Mouse (Mus musculus) left cerebral cortex, adult 9 months (tissue): ENCODE measurements around the gene Foxj3.

ENCODE experiments used
- DNase-seq, 2 experiments: peaks; one replicate each; pipeline ENCODE4 v3.0.0; 2022; ENCODE audit warnings: low spot score in 2 of 2

The Foxj3 gene

GRCm38 (mm10) chr4:119637176-119637845 is 100.5 kb downstream of the Foxj3 start, which contains the start of gene Guca2a:
TSS of gene Guca2a (plus strand) at chr4:119637704.
- no peak for DNase-seq

- no peak for DNase-seq
Observed at GRCm38 (mm10) chr4:119637946-119638345, 101.1 kb downstream of the Foxj3 start.

- DNase-seq = no peak
Observed at GRCm38 (mm10) chr4:119638656-119639055, 101.9 kb downstream of the Foxj3 start.

- DNase-seq = no peak
Observed at GRCm38 (mm10) chr4:119642666-119643065, 105.9 kb downstream of the Foxj3 start.

GRCm38 (mm10) chr4:119657011-119657410 is 120.2 kb downstream of the Foxj3 start:
- no peak for DNase-seq

GRCm38 (mm10) chr4:119658246-119658645 is 121.4 kb downstream of the Foxj3 start:
- DNase-seq = no peak

GRCm38 (mm10) chr4:119658731-119659130 is 121.9 kb downstream of the Foxj3 start, which contains the start of gene Guca2b:
TSS of gene Guca2b (minus strand) at chr4:119658954.
- no peak for DNase-seq

GRCm38 (mm10) chr4:119660007-119660406 is 123.2 kb downstream of the Foxj3 start:
- no peak for DNase-seq

- DNase-seq = no peak
Observed at GRCm38 (mm10) chr4:119662151-119662550, 125.3 kb downstream of the Foxj3 start.

- peak in 1 of 2 experiments; percentile 32 for DNase-seq
Observed at GRCm38 (mm10) chr4:119662976-119663375, 126.2 kb downstream of the Foxj3 start.

GRCm38 (mm10) chr4:119663409-119664095 is 126.7 kb downstream of the Foxj3 start:
- no peak for DNase-seq

GRCm38 (mm10) chr4:119665166-119665565 is 128.4 kb downstream of the Foxj3 start:
- no peak for DNase-seq

GRCm38 (mm10) chr4:119666116-119666515 is 129.3 kb downstream of the Foxj3 start:
- no peak for DNase-seq

- no peak for DNase-seq
Observed at GRCm38 (mm10) chr4:119667454-119667853, 130.7 kb downstream of the Foxj3 start.

- no peak for DNase-seq
Observed at GRCm38 (mm10) chr4:119668185-119668584, 131.4 kb downstream of the Foxj3 start.

- DNase-seq = no peak
Observed at GRCm38 (mm10) chr4:119668596-119668995, 131.8 kb downstream of the Foxj3 start.

GRCm38 (mm10) chr4:119669356-119670209 is 132.8 kb downstream of the Foxj3 start:
- DNase-seq = no peak

GRCm38 (mm10) chr4:119670210-119670555 is 133.4 kb downstream of the Foxj3 start:
- no peak for DNase-seq

GRCm38 (mm10) chr4:119670736-119671135 is 133.9 kb downstream of the Foxj3 start:
- no peak for DNase-seq

GRCm38 (mm10) chr4:119671164-119671563 is 134.4 kb downstream of the Foxj3 start:
- DNase-seq = no peak

GRCm38 (mm10) chr4:119672685-119673084 is 135.9 kb downstream of the Foxj3 start:
- DNase-seq = peak in 1 of 2 experiments; percentile 25
